Mouse (Mus musculus) embryonic facial prominence, embryonic 14.5 days (tissue): ENCODE data around the gene Rbm20. TPM values are rescaled to one million over a fixed set of nuclear protein-coding genes. Genes with fewer than 3 reads are reported as not detected.
A peak's percentile ranks its signal among the peaks of the same experiment; 100 is the strongest.

Experiments used
- ATAC-seq: fragments of 200-750 bp; cut with Nextera tagmentation; 2 replicates; pipeline ENCODE4 v1.8.0; 2017; ENCODE audit warnings: low read depth, moderate number of reproducible peaks, moderate TSS enrichment
- DNase-seq: peaks from one replicate; pipeline ENCODE4 v3.0.0-alpha.2; 2015; ENCODE audit warnings: low spot score
- H3K27ac ChIP-seq: fragments of 300-500 bp; sonication (generic); replicated peaks from 2 replicates; pipeline ENCODE4 v1.5.1; 2014; ENCODE audit warnings: low read depth, mild to moderate bottlenecking, low read length, moderate library complexity
- H3K27me3 ChIP-seq: fragments of 300-500 bp; sonication (generic); replicated peaks from 2 replicates; pipeline ENCODE4 v1.6.1; 2014; ENCODE audit warnings: low read length; ENCODE audit not compliant: control insufficient read depth, insufficient read depth
- H3K36me3 ChIP-seq: fragments of 300-500 bp; sonication (generic); 2 replicates; pipeline ENCODE4 v1.6.1; 2014; ENCODE audit warnings: low read length, mixed read lengths; ENCODE audit not compliant: control insufficient read depth, insufficient read depth
- H3K4me1 ChIP-seq: fragments of 300-500 bp; sonication (generic); 2 replicates; pipeline ENCODE4 v1.6.1; 2014; ENCODE audit warnings: antibody characterized with exemption, low read length; ENCODE audit not compliant: control insufficient read depth, insufficient read depth
- H3K4me2 ChIP-seq: fragments of 300-500 bp; sonication (generic); 2 replicates; pipeline ENCODE4 v1.6.1; 2014; ENCODE audit warnings: low read depth, mild to moderate bottlenecking, low read length, moderate library complexity, mixed read lengths
- H3K4me3 ChIP-seq: fragments of 300-500 bp; sonication (generic); 2 replicates; pipeline ENCODE4 v1.5.1; 2014; ENCODE audit warnings: low read depth, mild to moderate bottlenecking, low read length
- H3K9ac ChIP-seq: fragments of 300-500 bp; sonication (generic); 2 replicates; pipeline ENCODE4 v1.6.1; 2014; ENCODE audit warnings: low read depth, mild to moderate bottlenecking, low read length, moderate library complexity, mixed read lengths
- H3K9me3 ChIP-seq: fragments of 300-500 bp; sonication (generic); 2 replicates; pipeline ENCODE4 v1.6.1; 2016; ENCODE audit warnings: low read length; ENCODE audit not compliant: control insufficient read depth
- WGBS: fragments of 180-500 bp; shearing (Covaris S2); extraction: QIAGEN DNeasy Blood & Tissue Kit; methylation state at CpG from one replicate; pipeline ENCODE4 v1.1.7; 2014; 5-methylcytosine and 5-hydroxymethylcytosine counted together
- polyA plus RNA-seq: library from polyadenylated mRNA; unstranded; fragments of >200 nt; fragmentation: Nextera tagmentation; extraction: Ambion mirVana; gene quantifications from 2 replicates; pipeline ENCODE4 v1.2.1, GENCODE M21; 2014

Rbm20 gene
- polyA plus RNA-seq, 1 experiment from 2014 or later, result 5.9 TPM

DNA sequence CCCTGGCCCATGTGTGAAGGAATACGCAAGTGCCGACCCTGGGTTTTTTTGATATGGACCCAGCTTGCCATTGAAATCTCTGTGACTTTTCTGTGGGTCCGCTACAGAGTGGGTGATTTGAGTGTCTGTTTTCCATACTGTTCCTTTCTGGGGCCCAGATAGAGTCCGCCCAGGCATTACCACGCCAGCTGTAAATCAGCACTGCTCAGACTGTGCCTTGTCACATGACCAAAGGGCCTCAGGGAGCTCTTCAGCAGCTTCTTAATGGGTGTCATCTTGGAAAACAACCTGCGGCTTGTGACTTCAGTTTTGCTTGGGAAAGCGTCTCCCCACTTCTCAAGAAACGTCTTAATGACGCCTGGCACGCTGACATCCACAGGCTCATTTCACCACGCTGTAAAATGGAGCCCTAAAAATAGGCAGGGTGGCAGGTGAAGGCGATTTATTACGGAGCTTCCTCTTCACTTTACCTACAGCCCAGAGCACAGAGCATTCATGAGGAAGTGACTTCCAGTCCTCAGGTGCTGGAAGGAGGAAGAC is 71.2 kb downstream of the Rbm20 start:
- no peaks in the 10 kb centered on the region for H3K27me3 ChIP-seq
- no peak for ATAC-seq
- DNase-seq, result no peak
- H3K9me3 ChIP-seq, result no peaks in the 10 kb centered on the region
- H3K4me1 ChIP-seq, result no peaks in the 10 kb centered on the region
- no peak overlapping the region for H3K27ac ChIP-seq
- H3K9ac ChIP-seq, result no peak overlapping the region
- H3K4me2 ChIP-seq, result no peak overlapping the region
- no peaks in the 10 kb centered on the region for H3K36me3 ChIP-seq
- H3K4me3 ChIP-seq, result no peak overlapping the region
- WGBS, result 88% methylated on average over 13 of the region's 13 CpGs

DNA sequence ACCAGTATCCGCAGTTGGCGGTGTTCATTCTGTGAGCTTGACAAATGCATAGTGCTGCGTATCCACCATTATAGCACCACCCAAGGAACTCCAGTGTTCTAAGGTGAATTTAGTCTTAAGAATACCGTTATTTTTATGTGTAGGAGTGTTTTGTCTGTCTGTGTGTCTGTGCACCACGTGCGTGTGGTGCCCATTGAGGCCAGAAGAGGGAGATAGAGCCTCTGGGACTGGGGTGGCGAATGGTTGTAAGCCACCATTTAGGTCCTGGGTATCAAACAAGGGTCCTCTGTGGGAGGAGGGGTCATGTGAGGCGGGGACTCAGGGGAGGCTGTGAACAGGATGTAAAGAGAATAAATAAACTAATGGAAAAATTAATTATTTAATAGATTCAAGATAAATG is 72.2 kb downstream of the Rbm20 start:
- H3K36me3 ChIP-seq, result no peaks in the 10 kb centered on the region
- WGBS, result 94% methylated on average over 8 of the region's 8 CpGs
- no peak overlapping the region for H3K9ac ChIP-seq
- no peak overlapping the region for H3K4me2 ChIP-seq
- DNase-seq (no peak), ATAC-seq (no peak)
- H3K27me3 ChIP-seq, result no peaks in the 10 kb centered on the region
- H3K4me3 ChIP-seq, result no peak overlapping the region
- H3K9me3 ChIP-seq, result no peaks in the 10 kb centered on the region
- H3K27ac ChIP-seq, result no peak overlapping the region
- H3K4me1 ChIP-seq, result no peaks in the 10 kb centered on the region

DNA sequence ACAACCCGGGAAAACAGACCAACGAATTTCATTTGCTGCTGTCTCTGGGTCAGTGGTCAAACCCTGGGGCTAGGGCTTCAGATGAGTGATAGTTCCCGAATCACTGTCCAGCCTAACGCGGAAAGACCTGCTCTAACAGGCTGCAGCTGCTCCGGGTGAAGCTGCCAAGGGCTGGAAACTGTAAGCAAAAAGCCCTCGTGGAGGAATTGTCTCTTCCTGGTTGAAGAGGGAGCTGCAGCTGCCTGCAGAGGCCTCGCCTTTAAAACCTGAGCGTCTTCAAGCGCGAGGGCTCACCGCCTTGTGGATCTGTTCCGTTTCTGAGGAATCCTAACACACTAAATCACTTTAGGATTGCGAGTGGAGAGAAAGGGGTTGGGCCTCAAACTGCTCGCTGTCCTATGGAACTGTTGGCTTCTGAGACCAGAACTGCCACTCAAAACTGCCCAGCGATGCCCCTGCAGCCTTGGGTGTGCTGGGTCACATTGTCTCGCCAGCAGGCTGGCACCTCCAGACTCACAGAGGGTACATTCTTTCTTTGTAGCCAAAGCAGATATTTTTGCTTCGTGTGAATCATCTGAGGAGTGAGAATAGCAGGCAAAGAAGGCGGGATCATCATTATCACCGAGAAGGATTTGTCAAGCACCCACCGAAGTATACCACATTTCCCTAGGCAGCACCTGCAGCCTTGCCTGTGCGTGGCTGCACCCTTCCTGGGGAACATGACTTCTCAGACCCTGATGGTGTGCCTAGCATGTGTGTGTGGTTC is 74.5 kb downstream of the Rbm20 start:
- no peak for ATAC-seq

DNA sequence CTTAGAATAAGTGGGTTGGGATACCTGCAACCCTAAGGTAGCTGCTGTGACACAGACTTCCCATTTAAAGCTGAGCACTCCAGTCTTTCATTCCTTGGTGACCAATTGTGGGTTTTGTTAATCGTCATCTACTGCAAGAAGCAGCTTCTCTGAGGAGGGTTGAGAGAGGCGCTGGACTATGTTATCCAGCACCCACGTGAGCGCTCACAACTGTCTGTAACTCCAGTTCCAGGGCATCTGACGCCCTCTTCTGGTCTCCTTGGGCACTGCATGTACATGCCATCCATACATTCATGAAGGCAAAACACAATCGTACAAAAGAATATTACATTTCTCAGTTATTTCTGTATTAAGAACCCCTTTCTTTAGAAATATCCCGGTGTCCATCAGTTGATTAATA is 75.9 kb downstream of the Rbm20 start:
- Histone ChIP-seq H3K4me3 (no peak overlapping the region), H3K9ac (no peak overlapping the region), H3K9me3 (no peaks in the 10 kb centered on the region), H3K4me2 (no peak overlapping the region), H3K4me1 (no peaks in the 10 kb centered on the region), H3K27me3 (no peaks in the 10 kb centered on the region), H3K36me3 (no peaks in the 10 kb centered on the region), H3K27ac (no peak overlapping the region)
- ATAC-seq (no peak), DNase-seq (no peak)
- 65% methylated on average over 7 of the region's 7 CpGs for WGBS

More for the DNA sequence above, 74.5 kb downstream of the Rbm20 start:
- H3K4me3 ChIP-seq, result no peak overlapping the region
- H3K36me3 ChIP-seq, result no peaks in the 10 kb centered on the region
- WGBS, result 59% methylated on average over 22 of the region's 22 CpGs
- H3K27ac ChIP-seq, result no peak overlapping the region
- H3K4me2 ChIP-seq, result no peak overlapping the region
- no peaks in the 10 kb centered on the region for H3K9me3 ChIP-seq
- H3K9ac ChIP-seq, result no peak overlapping the region
- no peaks in the 10 kb centered on the region for H3K4me1 ChIP-seq
- no peak for DNase-seq
- no peaks in the 10 kb centered on the region for H3K27me3 ChIP-seq

DNA sequence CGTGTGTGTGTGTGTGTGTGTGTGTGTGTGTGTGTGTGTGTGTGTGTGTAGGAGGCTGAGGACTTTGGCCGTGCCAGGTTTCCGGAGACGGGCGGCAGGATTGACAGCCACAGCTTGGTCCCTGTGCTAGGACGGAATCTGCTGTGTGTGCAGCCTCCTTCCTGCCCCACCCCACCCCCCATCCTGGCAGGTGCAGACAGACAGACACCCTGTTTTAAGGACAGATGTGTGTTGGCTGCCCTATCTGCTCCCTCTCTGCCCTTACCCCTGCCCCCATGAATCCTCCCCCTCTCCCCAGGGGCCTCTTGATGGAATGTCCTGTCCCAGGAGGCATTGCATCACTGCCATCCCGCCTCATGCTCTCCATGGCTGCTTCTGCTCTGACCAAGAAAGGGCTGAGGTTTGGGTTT is 77.3 kb downstream of the Rbm20 start:
- Histone ChIP-seq H3K4me2 (no peak overlapping the region), H3K4me3 (no peak overlapping the region), H3K9ac (no peak overlapping the region), H3K4me1 (no peaks in the 10 kb centered on the region), H3K9me3 (no peaks in the 10 kb centered on the region), H3K36me3 (no peaks in the 10 kb centered on the region), H3K27ac (no peak overlapping the region), H3K27me3 (no peaks in the 10 kb centered on the region)
- 64% methylated on average over 6 of the region's 7 CpGs for WGBS
- ATAC-seq (peak; percentile 80; the same call in 1 of the 2 replicates), DNase-seq (peak; percentile 59)

DNA sequence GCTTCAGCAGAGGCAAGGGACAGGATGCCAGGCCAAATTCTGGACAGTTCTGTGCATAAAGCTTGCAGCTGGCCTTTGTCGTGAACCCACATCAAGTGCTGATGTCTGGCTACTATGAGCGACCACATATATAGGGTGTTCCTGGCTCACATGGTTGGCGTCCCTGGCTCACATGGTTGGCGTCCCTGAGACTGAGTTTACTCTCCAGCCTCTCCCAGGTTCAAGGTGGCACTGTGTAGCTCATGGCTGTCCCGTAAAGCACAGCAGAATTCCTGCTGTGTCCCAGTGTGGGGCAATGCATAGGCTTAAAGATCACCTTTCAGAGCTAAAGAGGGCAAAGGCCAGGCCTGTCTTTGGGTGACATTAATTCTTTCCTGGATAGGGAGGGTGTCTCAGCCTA is 78.2 kb downstream of the Rbm20 start:
- Histone ChIP-seq H3K4me3 (no peak overlapping the region), H3K4me1 (no peaks in the 10 kb centered on the region), H3K9ac (no peak overlapping the region), H3K9me3 (no peaks in the 10 kb centered on the region), H3K4me2 (no peak overlapping the region), H3K27me3 (no peaks in the 10 kb centered on the region), H3K36me3 (no peaks in the 10 kb centered on the region), H3K27ac (no peak overlapping the region)
- no peak for ATAC-seq
- WGBS, result 84% methylated on average over 5 of the region's 5 CpGs
- no peak for DNase-seq

DNA sequence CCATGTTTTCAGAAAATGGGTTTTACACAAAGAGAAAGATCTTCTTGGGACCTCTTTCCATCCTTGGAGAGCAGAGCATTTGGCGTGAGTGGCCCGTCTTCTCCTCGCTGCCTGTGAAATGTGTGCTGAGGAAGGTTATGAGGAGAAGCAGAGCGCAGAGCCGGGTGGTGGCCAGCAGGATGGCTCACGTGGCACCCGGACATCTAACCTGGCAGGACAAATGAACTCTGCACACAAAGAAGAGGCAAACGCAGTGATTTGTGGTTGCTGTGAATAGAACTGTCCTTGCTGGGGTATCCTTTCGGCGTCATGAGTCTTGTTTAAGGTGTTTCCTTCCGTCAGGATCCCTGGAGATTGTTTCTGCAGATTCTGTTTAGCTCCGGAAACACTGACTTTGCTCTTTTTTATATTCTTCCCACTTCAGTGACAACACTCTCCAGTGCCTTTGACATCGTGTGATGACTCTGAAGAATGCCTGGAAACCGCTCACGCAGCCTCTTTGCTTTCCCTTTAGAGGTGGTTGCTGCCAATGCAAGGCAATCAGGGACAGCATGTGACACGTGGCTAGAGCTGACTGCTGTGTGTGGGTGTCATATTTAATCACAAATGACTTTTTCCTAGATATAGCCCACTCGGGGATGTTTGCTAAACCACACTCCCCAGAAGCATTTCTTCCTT is 80.5 kb downstream of the Rbm20 start:
- Histone ChIP-seq H3K4me2 (no peak overlapping the region), H3K4me1 (no peaks in the 10 kb centered on the region), H3K27ac (no peak overlapping the region), H3K9ac (no peak overlapping the region), H3K36me3 (no peaks in the 10 kb centered on the region), H3K4me3 (no peak overlapping the region), H3K9me3 (no peaks in the 10 kb centered on the region), H3K27me3 (no peaks in the 10 kb centered on the region)
- DNase-seq (no peak), ATAC-seq (no peak)
- WGBS, result 87% methylated on average over 17 of the region's 17 CpGs

DNA sequence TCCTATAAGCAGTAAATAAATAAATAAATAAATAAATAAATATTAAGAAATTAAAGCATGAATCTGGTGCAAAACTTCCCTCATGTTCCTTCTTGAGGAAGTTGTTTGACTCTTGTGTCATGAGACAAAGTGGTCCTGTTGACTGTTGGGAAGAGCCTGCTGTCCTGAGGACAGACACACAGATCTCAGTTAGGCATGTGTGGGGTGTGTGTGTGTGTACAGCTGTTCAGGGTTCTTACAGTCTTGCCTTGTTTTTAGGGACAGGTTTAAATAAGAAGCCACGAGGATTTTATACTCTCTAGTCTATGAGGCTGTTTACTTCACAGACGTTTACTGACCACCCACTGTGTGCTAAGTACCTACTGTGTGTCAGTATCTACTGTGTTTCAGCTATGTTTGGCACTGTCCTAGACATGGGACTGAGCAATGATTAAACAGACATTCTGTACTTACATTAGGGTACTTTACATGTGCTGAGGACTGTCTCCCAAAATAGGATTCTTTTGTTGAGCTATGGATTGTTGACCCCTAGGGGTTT is 81.8 kb downstream of the Rbm20 start:
- WGBS, result 74% methylated on average over 2 of the region's 2 CpGs
- ATAC-seq, result no peak
- Histone ChIP-seq H3K4me2 (no peak overlapping the region), H3K4me3 (no peak overlapping the region), H3K4me1 (no peaks in the 10 kb centered on the region), H3K9me3 (no peaks in the 10 kb centered on the region), H3K27ac (no peak overlapping the region), H3K36me3 (no peaks in the 10 kb centered on the region), H3K27me3 (no peaks in the 10 kb centered on the region), H3K9ac (no peak overlapping the region)
- no peak for DNase-seq
